Mouse (Mus musculus): Measurements from ENCODE around the gene Alox12b. TPM values are rescaled to one million over a fixed set of nuclear protein-coding genes. Genes with fewer than 3 reads are reported as not detected.

The Alox12b gene
- polyA plus RNA-seq, 1 experiment from 2014 or later, result not detected

- Histone ChIP-seq H3K4me2 (replicated peaks; ENCODE audit: low read depth, low read length) (peak overlapping the region; percentile 49), H3K36me3 (ENCODE audit: insufficient read depth, low read length) (peaks cover 35% of the 10 kb centered on the region), H3K4me1 (ENCODE audit: insufficient read depth, low read depth, low read length) (0 out of 2 replicates have a peak, but pooled peaks cover 3% of the 10 kb centered on the region), H3K9ac (replicated peaks; ENCODE audit: low read depth) (no peak overlapping the region), H3K27ac (ENCODE audit: low read length) (no peak overlapping the region; the same call in 1 of the 2 replicates), H3K4me3 (ENCODE audit: low read depth, low read length) (peak overlapping the region; percentile 30), H3K27me3 (replicated peaks; ENCODE audit: insufficient read depth, low read length) (no peaks in the 10 kb centered on the region), H3K9me3 (ENCODE audit: low read length) (no peaks in the 10 kb centered on the region)
- 6% methylated on average over 21 of the region's 21 CpGs for WGBS
- TF ChIP-seq EP300 (IDR thresholded peaks at IDR 0.05) (no peak), CTCF (IDR thresholded peaks at IDR 0.05) (no peak)
- no peak for ATAC-seq
- no peak for DNase-seq (ENCODE audit: low spot score)
These were observed 45.6 kb upstream of the Alox12b start for GRCm38 (mm10) chr11:69111051-69111810.

GRCm38 (mm10) chr11:69111865-69112264 lies 44.9 kb upstream of the Alox12b start:
- Histone ChIP-seq H3K27me3 (replicated peaks; ENCODE audit: insufficient read depth, low read length) (no peaks in the 10 kb centered on the region), H3K27ac (ENCODE audit: low read length) (no peak overlapping the region), H3K4me2 (replicated peaks; ENCODE audit: low read depth, low read length) (no peak overlapping the region), H3K36me3 (ENCODE audit: insufficient read depth, low read length) (peaks cover 28% of the 10 kb centered on the region), H3K4me3 (ENCODE audit: low read depth, low read length) (no peak overlapping the region), H3K9ac (replicated peaks; ENCODE audit: low read depth) (no peak overlapping the region), H3K9me3 (ENCODE audit: low read length) (no peaks in the 10 kb centered on the region), H3K4me1 (ENCODE audit: insufficient read depth, low read depth, low read length) (0 out of 2 replicates have a peak, but pooled peaks cover 3% of the 10 kb centered on the region)
- WGBS, result 63% methylated on average over 4 of the region's 4 CpGs
- ATAC-seq, result peak; percentile 13; the same call in 1 of the 2 replicates
- TF ChIP-seq CTCF (IDR thresholded peaks at IDR 0.05) (no peak), EP300 (IDR thresholded peaks at IDR 0.05) (no peak)
- DNase-seq (ENCODE audit: low spot score), result peak; percentile 73

- DNase-seq (ENCODE audit: low spot score), result no peak
- Histone ChIP-seq H3K9me3 (ENCODE audit: low read length) (no peaks in the 10 kb centered on the region), H3K27me3 (replicated peaks; ENCODE audit: insufficient read depth, low read length) (no peaks in the 10 kb centered on the region), H3K4me3 (ENCODE audit: low read depth, low read length) (no peak overlapping the region), H3K4me2 (replicated peaks; ENCODE audit: low read depth, low read length) (no peak overlapping the region), H3K36me3 (ENCODE audit: insufficient read depth, low read length) (peaks cover 7% of the 10 kb centered on the region), H3K9ac (replicated peaks; ENCODE audit: low read depth) (no peak overlapping the region), H3K27ac (ENCODE audit: low read length) (no peak overlapping the region), H3K4me1 (ENCODE audit: insufficient read depth, low read depth, low read length) (peaks cover 5% of the 10 kb centered on the region; the same call in 1 of the 2 replicates)
- WGBS, result 53% methylated on average over 3 of the region's 3 CpGs
- TF ChIP-seq EP300 (IDR thresholded peaks at IDR 0.05) (no peak), CTCF (IDR thresholded peaks at IDR 0.05) (no peak)
- no peak for ATAC-seq
These were observed 42.8 kb upstream of the Alox12b start for GRCm38 (mm10) chr11:69114018-69114417.

GRCm38 (mm10) chr11:69114621-69115020 lies 42.2 kb upstream of the Alox12b start:
- no peak overlapping the region for H3K4me3 ChIP-seq (ENCODE audit: low read depth, low read length)
- H3K9me3 ChIP-seq (ENCODE audit: low read length), result no peaks in the 10 kb centered on the region
- H3K4me1 ChIP-seq (ENCODE audit: insufficient read depth, low read depth, low read length), result peaks cover 8% of the 10 kb centered on the region; the same call in 1 of the 2 replicates
- no peak for ATAC-seq
- 72% methylated on average over 3 of the region's 3 CpGs for WGBS
- DNase-seq (ENCODE audit: low spot score), result no peak
- no peak overlapping the region for H3K9ac ChIP-seq (replicated peaks; ENCODE audit: low read depth)
- H3K4me2 ChIP-seq (replicated peaks; ENCODE audit: low read depth, low read length), result no peak overlapping the region
- H3K27me3 ChIP-seq (replicated peaks; ENCODE audit: insufficient read depth, low read length), result no peaks in the 10 kb centered on the region
- peaks cover 1% of the 10 kb centered on the region; the same call in 1 of the 2 replicates for H3K36me3 ChIP-seq (ENCODE audit: insufficient read depth, low read length)
- H3K27ac ChIP-seq (ENCODE audit: low read length), result no peak overlapping the region
- TF ChIP-seq EP300 (IDR thresholded peaks at IDR 0.05) (no peak), CTCF (IDR thresholded peaks at IDR 0.05) (no peak)

GRCm38 (mm10) chr11:69116843-69117242 lies 39.9 kb upstream of the Alox12b start:
- H3K27ac ChIP-seq (ENCODE audit: low read length), result no peak overlapping the region
- no peaks in the 10 kb centered on the region for H3K36me3 ChIP-seq (ENCODE audit: insufficient read depth, low read length)
- no peaks in the 10 kb centered on the region for H3K27me3 ChIP-seq (replicated peaks; ENCODE audit: insufficient read depth, low read length)
- no peak overlapping the region for H3K4me3 ChIP-seq (ENCODE audit: low read depth, low read length)
- no peak overlapping the region for H3K9ac ChIP-seq (replicated peaks; ENCODE audit: low read depth)
- 0 out of 2 replicates have a peak overlapping the region, but pooled peaks have one; percentile 88 for H3K4me2 ChIP-seq (replicated peaks; ENCODE audit: low read depth, low read length)
- no peaks in the 10 kb centered on the region for H3K9me3 ChIP-seq (ENCODE audit: low read length)
- DNase-seq (ENCODE audit: low spot score) (no peak), ATAC-seq (no peak)
- H3K4me1 ChIP-seq (ENCODE audit: insufficient read depth, low read depth, low read length), result peaks cover 17% of the 10 kb centered on the region; the same call in 1 of the 2 replicates
- TF ChIP-seq CTCF (IDR thresholded peaks at IDR 0.05), result no peak
- no peak for TF ChIP-seq EP300 (IDR thresholded peaks at IDR 0.05)
- 54% methylated on average over 5 of the region's 5 CpGs for WGBS

- H3K27me3 ChIP-seq (replicated peaks; ENCODE audit: insufficient read depth, low read length), result no peaks in the 10 kb centered on the region
- H3K9me3 ChIP-seq (ENCODE audit: low read length), result no peaks in the 10 kb centered on the region
- under 1% methylated on average over 45 of the region's 45 CpGs for WGBS
- peak overlapping the region; percentile 81 for H3K27ac ChIP-seq (ENCODE audit: low read length)
- ATAC-seq (peak; percentile 48), DNase-seq (ENCODE audit: low spot score) (peak; percentile 80)
- H3K9ac ChIP-seq (replicated peaks; ENCODE audit: low read depth), result peak overlapping the region; percentile 62
- peak overlapping the region; percentile 88 for H3K4me2 ChIP-seq (replicated peaks; ENCODE audit: low read depth, low read length)
- H3K4me1 ChIP-seq (ENCODE audit: insufficient read depth, low read depth, low read length), result peaks cover 17% of the 10 kb centered on the region; the same call in 1 of the 2 replicates
- H3K4me3 ChIP-seq (ENCODE audit: low read depth, low read length), result peak overlapping the region; percentile 52
- no peak for TF ChIP-seq CTCF (IDR thresholded peaks at IDR 0.05)
- TF ChIP-seq EP300 (IDR thresholded peaks at IDR 0.05), result no peak
- no peaks in the 10 kb centered on the region for H3K36me3 ChIP-seq (ENCODE audit: insufficient read depth, low read length)
These were observed 38.8 kb upstream of the Alox12b start for GRCm38 (mm10) chr11:69117737-69118695.

Data from lung, postnatal 0 days (tissue).